ENCODE assay signal across 9 mouse cellular contexts in the genomic region with DNA sequence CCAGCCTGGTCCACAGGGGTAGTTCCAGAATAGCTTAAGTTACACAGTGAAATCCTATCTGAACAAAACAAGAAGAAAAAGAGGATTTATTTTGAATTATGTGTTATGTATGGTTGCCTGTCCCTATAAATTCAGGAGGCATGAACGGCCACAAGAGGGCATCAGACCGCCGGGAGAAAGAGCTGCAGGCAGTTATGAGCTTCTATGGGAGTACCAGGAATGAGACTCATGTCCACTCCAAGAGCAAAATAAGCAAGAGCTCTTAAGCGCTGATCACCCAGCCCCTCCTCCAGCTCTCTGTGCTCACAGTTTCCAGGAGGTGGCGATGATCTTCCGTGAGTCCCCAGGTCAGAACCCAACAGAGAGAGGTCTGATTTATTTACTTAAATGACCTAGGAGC. TPM values are rescaled to one million over a fixed set of nuclear protein-coding genes. Genes with fewer than 3 reads are reported as not detected.
DNase-seq lines count a peak whose midpoint lies in the region; ATAC-seq lines count a peak whose summit lies in the region.
"Had no signal": no experiment of that assay in that cellular context is flagged by ENCODE, and none has a peak within 500 bp of the region (broad histone marks: within the 10 kb centered on the region; RNA-seq: fewer than 3 reads in every experiment).

No protein-coding gene starts in this region.

- H3K9me3 ChIP-seq in forebrain, embryonic 11.5 days (ENCODE audit: control insufficient read depth, low read length): no peaks in the 10 kb centered on the region
- H3K9me3 ChIP-seq in forebrain, embryonic 15.5 days: no peaks in the 10 kb centered on the region
- H3K9me3 ChIP-seq: neural tube, embryonic 13.5 days had no signal

- H3K27me3 ChIP-seq in forebrain, embryonic 11.5 days (ENCODE audit: control insufficient read depth, insufficient read depth, low read length): no peaks in the 10 kb centered on the region
- no peaks in the 10 kb centered on the region for H3K27me3 ChIP-seq in forebrain, embryonic 15.5 days
- H3K27me3 ChIP-seq: neural tube, embryonic 13.5 days had no signal

- intact Hi-C loops in heart, postnatal 14 days (cut with DNase I): loop anchor here (1.0 to 5.0 kb wide), 2 partner anchors 42 to 102 kb away; no protein-coding TSS in a partner anchor

- H3K36me3 ChIP-seq in forebrain, embryonic 11.5 days (ENCODE audit: control insufficient read depth, insufficient read depth, low read length): no peaks in the 10 kb centered on the region
- H3K36me3 ChIP-seq in forebrain, embryonic 15.5 days: no peaks in the 10 kb centered on the region
- H3K36me3 ChIP-seq: neural tube, embryonic 13.5 days had no signal

- no peak overlapping the region for H3K9ac ChIP-seq in forebrain, embryonic 11.5 days (ENCODE audit: low read length)
- no peak overlapping the region for H3K9ac ChIP-seq in forebrain, embryonic 15.5 days (replicated peaks)
- H3K9ac ChIP-seq: neural tube, embryonic 13.5 days had no signal

- DNase-seq in forebrain, embryonic 11.5 days (ENCODE audit: low spot score): peak; percentile 80
- DNase-seq in right cerebral cortex, adult 18-20 months: peak; percentile 58
- no peak for DNase-seq in right cerebral cortex, postnatal 25 days
- DNase-seq in cerebellum, adult 8-10 months: peak; percentile 68
- DNase-seq in heart, postnatal 14 days: peak; percentile 79 to 81
- DNase-seq in lung, postnatal 14 days: peak; percentile 87
- DNase-seq in thymus, postnatal 10 days (ENCODE audit: low spot score in 2 of 2): peak; percentile 53 to 77

- H3K27ac ChIP-seq in forebrain, embryonic 11.5 days (ENCODE audit: low read depth, low read length): no peak overlapping the region
- no peak overlapping the region for H3K27ac ChIP-seq in forebrain, embryonic 15.5 days (replicated peaks)
- H3K27ac ChIP-seq: neural tube, embryonic 13.5 days had no signal

- H3K4me2 ChIP-seq in forebrain, embryonic 11.5 days (ENCODE audit: low read depth, low read length, severe bottlenecking): no peak overlapping the region
- no peak overlapping the region for H3K4me2 ChIP-seq in forebrain, embryonic 15.5 days (replicated peaks)
- H3K4me2 ChIP-seq: neural tube, embryonic 13.5 days had no signal

- no peaks in the 10 kb centered on the region for H3K4me1 ChIP-seq in forebrain, embryonic 11.5 days (replicated peaks; ENCODE audit: control insufficient read depth, insufficient read depth, low read length)
- H3K4me1 ChIP-seq in forebrain, embryonic 15.5 days: no peaks in the 10 kb centered on the region

- ATAC-seq in forebrain, embryonic 11.5 days (replicated peaks; ENCODE audit: low FRiP score): no peak
- no peak for ATAC-seq in forebrain, embryonic 15.5 days (replicated peaks)

- WGBS in forebrain, embryonic 11.5 days: 8% methylated on average over 6 of the region's 6 CpGs
- WGBS in forebrain, embryonic 15.5 days: 6% methylated on average over 6 of the region's 6 CpGs

- H3K4me3 ChIP-seq in forebrain, embryonic 11.5 days (ENCODE audit: low read depth, low read length): no peak overlapping the region
- H3K4me3 ChIP-seq in forebrain, embryonic 15.5 days: no peak overlapping the region
- H3K4me3 ChIP-seq: neural tube, embryonic 13.5 days had no signal

RNA-seq across cellular contexts. Expression of a gene that starts 15.3 kb away (rescaled TPM):
- 13.8 and 15.8 TPM in 2 replicates for polyA plus RNA-seq in forebrain, embryonic 11.5 days (2014; fragmentation: Nextera tagmentation; extraction: Ambion mirVana)
- 4.6 and 5.8 TPM in 2 replicates for polyA plus RNA-seq in forebrain, embryonic 15.5 days (2015; fragmentation: Nextera tagmentation; extraction: Ambion mirVana)
- 1 to 10 TPM in 1 of 2 experiments, under 1 TPM in 1; 0.93 to 1.2 TPM for total RNA-seq in heart, postnatal 14 days (2021)

RNA-seq across cellular contexts. Expression of a gene that starts 18.4 kb away (rescaled TPM):
- polyA plus RNA-seq in forebrain, embryonic 11.5 days (2014; fragmentation: Nextera tagmentation; extraction: Ambion mirVana): 3.4 and 4.9 TPM in 2 replicates
- 4.3 and 4.7 TPM in 2 replicates for polyA plus RNA-seq in forebrain, embryonic 15.5 days (2015; fragmentation: Nextera tagmentation; extraction: Ambion mirVana)
- 10 to 100 TPM; 58.1 to 61.7 TPM for total RNA-seq in heart, postnatal 14 days (2021)

RNA-seq across cellular contexts. Expression of a gene that starts 40.8 kb away (rescaled TPM):
- 13.5 and 14.0 TPM in 2 replicates for polyA plus RNA-seq in forebrain, embryonic 11.5 days (2014; fragmentation: Nextera tagmentation; extraction: Ambion mirVana)
- 17.4 and 19.5 TPM in 2 replicates for polyA plus RNA-seq in forebrain, embryonic 15.5 days (2015; fragmentation: Nextera tagmentation; extraction: Ambion mirVana)
- total RNA-seq in heart, postnatal 14 days (2021): 100 to 1,000 TPM; 146 to 147 TPM

RNA-seq across cellular contexts. Expression of a gene that starts 55.5 kb away (rescaled TPM):
- 24.2 and 25.9 TPM in 2 replicates for polyA plus RNA-seq in forebrain, embryonic 11.5 days (2014; fragmentation: Nextera tagmentation; extraction: Ambion mirVana)
- polyA plus RNA-seq in forebrain, embryonic 15.5 days (2015; fragmentation: Nextera tagmentation; extraction: Ambion mirVana): 18.1 and 18.8 TPM in 2 replicates
- total RNA-seq in heart, postnatal 14 days (2021): 10 to 100 TPM; 11.1 to 12.9 TPM

RNA-seq across cellular contexts. Expression of a gene that starts 58.4 kb away (rescaled TPM):
- 463 and 510 TPM in 2 replicates for polyA plus RNA-seq in forebrain, embryonic 11.5 days (2014; fragmentation: Nextera tagmentation; extraction: Ambion mirVana)
- 460 and 475 TPM in 2 replicates for polyA plus RNA-seq in forebrain, embryonic 15.5 days (2015; fragmentation: Nextera tagmentation; extraction: Ambion mirVana)
- total RNA-seq in heart, postnatal 14 days (2021): 100 to 1,000 TPM; 161 to 169 TPM
